Mouse (Mus musculus) CD4-positive, CD25-positive, alpha-beta regulatory T cell, adult 2 months (primary cell): ENCODE measurements at regions not wholly inside any gene's neighbourhood (a gene's known extent, or its start where the extent isn't known, plus 50 kb on each side); places are given as distances from the start of the nearest gene placed in this dataset.
"Not testable (repeated sequence)": the region's sequence is repeated elsewhere in the genome, so short reads cannot be mapped to it uniquely, and the experiment has no call there.

ENCODE experiments used
- DNase-seq: peaks from one replicate; pipeline ENCODE4 v3.0.0-alpha.2; 2012; ENCODE audit warnings: low read depth, low spot score

DNA sequence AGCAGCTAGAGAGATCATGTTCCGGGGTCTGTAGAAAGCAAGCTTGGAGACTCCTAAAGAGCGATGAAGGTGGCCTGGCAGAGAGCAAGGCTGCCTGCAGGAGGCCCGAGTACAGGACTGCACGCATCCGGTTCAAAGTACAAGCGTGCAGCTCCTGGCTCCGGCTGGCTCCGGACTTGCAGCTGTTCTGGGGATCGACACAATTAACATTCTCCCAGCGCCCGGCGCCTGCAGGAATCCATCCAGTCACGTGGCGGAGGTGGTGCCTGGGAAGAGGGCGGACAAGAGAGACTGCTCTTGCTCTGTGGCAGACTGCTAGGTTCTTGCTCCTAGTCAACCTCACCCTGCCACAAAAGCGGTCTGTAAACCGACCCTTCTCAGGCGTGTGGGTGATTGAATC is 86.9 kb downstream of the Bdh1 start:
- DNase-seq, result peak; percentile 32

- DNase-seq, result no peak
Observed at GRCm38 (mm10) chr16:31510097-31510496, 88.0 kb downstream of the Bdh1 start.

DNA sequence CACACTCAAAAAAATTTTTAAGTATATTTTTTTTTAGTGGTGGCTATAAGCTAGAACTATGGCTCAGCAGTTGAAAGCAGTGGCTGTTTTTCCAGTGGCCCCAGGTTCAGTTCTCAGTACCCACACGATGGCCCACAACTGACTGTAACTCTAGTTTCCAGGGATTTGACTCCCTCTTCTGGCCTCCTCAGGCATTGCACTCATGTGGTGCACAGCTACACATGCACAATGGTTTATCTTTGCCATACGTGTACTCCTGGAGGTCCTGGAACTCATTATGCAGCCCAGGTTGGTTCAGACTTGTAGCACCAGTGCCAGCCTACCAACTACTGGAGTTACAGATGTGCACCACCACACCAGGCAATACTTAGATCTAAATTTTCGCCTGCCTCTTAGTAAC is 96.7 kb downstream of the Bdh1 start:
- no peak for DNase-seq

- DNase-seq, result no peak
Observed at GRCm38 (mm10) chr16:31520081-31520480, 98.0 kb downstream of the Bdh1 start.

DNA sequence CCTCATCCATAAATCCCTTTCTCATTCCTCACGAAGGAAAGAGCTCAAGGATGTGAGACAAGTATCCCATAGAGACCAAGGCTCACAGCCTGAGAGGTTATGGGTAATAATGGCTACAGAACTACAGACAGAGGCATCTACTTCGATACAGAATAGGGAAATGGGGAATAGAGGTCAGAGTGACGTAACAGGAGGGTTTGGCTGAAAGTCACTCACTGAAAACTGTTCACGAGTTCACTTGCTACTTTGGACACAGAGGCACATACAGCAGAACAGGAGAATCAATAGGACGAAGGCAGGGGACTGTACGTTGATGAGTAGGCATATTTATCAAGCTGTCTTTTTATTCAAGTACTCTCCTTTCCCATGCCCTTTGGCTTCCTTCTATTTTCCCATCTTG is 99.7 kb downstream of the Bdh1 start:
- no peak for DNase-seq

GRCm38 (mm10) chr16:31526711-31527344 is 104.7 kb downstream of the Bdh1 start:
- DNase-seq, result no peak

DNA sequence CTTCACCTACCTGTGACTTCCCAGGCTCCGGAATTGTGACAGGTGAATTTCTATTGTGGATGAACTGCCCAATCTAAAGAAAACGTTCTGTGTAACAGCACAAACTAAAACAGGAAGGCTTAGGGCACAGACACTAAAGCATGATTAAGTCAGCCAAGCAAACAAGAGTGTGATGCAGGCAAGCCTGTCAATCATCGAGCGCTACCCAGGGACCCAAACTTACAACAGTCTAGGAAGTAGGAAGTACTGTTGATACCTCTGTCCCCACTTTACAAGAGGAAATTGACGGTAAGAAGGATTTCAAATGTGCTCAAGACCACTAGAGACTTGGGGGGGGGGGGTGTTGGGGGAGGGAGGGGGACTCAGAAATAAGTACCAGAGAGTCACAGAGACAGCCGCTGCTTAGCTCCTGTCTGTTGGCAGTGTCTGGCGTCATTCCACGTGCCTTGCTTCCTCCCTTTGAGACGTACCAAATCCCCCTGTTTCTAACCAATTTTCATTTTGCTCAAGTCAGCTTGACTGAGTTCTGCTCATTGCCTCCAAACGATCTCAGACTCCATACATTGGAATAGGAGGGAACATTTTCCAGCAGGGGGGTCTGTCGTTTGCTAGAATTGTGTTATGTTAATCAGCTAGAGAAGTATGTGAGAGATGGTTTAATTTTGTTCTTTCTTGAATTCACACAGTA is 106.7 kb downstream of the Bdh1 start:
- no peak for DNase-seq

GRCm38 (mm10) chr16:31529284-31529958 is 107.3 kb downstream of the Bdh1 start:
- DNase-seq, result no peak

- DNase-seq, result no peak
Observed at GRCm38 (mm10) chr16:31530090-31530489, 108.0 kb downstream of the Bdh1 start.

GRCm38 (mm10) chr16:31533196-31533777 is 111.2 kb downstream of the Bdh1 start:
- DNase-seq, result no peak

GRCm38 (mm10) chr16:31534923-31535523 is 112.9 kb downstream of the Bdh1 start:
- no peak for DNase-seq

GRCm38 (mm10) chr16:31536328-31536727 is 114.2 kb downstream of the Bdh1 start:
- DNase-seq, result no peak

- no peak for DNase-seq
Observed at GRCm38 (mm10) chr16:31538606-31539005, 116.5 kb downstream of the Bdh1 start.

GRCm38 (mm10) chr16:31543499-31544170 is 119.6 kb upstream of the Dlg1 start:
- no peak for DNase-seq

DNA sequence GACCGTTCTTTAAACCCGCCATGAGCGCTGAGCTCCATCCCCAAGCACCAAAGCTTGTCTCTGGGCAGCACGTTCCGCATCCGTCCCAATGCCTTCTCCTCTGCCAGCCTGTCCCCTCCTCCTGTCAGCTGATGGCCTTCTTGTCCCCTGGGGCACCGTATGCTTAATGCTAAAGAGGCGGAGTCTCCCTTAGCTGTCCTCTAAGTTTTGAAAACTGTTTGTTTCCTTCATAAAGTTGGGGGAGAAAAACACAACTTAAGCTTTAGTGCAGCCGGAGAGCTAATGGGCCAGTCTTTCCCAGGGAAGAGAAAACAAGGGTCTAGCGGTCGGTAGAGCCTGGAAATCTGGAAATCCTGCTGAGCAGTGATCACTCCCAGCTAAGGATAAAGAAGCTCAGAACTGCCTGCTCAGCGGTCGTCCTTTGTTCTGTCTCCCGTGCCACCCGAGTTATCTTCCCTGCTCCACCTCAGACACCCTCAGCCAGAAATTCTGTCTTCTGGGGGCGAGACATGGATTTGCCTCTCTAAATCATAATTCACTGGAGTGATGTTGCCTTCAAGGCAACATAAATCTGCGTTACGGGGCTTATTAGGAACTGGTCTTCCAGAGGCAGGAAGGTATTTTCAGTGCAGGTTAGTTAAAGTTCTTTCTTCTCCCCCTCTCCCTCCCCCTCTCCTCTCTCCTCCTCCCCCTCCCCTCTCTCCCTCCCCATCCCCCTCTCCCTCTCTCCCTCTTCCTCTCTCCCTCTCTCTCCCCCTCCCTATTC is 117.0 kb upstream of the Dlg1 start:
- no peak for DNase-seq

DNA sequence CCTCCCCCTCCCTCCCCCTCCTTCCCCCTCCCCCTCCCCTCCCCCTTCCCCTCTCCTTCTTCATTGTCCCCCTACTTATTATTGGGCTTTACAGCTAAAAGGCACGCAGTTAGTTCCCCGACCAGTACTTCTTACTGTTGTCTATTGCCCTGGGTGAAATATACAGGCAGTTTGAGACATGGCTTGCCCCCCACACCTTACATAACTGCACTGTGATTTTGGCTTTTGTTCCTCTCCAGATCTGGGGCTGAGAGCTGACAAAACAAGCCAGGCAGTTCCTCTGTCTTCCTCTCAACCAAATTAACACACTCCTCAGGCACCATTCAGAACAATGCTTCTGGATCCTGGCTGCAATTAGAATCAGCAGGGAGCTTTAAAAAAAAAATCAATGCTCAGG is 116.4 kb upstream of the Dlg1 start:
- no peak for DNase-seq

DNA sequence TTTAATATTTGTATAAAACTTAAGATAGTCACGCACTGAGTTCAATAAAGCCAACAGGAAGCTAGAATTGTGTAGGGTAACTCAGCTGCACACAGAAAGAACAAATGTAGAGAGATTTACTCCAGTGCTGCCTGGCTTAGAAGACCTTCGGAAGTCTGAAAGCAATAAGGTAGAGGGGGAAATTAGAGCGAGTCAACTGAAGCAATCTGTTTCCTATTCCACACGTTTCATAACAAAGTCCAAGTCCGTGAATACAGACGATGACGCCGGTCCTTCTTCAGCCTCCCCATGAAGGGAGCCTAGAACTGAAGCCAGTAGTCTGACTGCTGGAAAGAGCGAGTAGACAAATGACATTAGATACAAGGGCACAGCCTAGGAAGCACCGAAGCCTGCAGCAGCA is 115.9 kb upstream of the Dlg1 start:
- no peak for DNase-seq

GRCm38 (mm10) chr16:31549975-31550374 is 113.3 kb upstream of the Dlg1 start:
- DNase-seq, result no peak

DNA sequence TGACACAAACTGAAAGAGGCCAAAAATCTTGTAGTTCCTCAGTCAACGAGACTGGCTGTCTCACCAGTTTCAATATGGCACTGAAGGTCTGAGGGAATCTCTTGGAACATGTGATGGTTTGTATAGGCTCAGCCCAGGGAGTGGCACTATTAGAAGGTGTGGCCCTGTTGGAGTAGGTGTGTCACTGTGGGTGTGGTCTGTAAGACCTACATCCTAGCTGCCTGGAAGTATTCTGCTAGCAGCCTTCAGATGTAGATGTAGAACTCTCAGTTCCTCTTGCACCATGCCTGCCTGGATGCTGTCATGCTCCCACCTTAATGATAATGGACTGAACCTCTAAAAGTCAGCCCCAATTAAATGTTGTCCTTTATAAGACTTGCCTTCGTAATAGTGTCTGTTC is 112.7 kb upstream of the Dlg1 start:
- not testable (repeated sequence) for DNase-seq

GRCm38 (mm10) chr16:31551416-31552151 is 111.7 kb upstream of the Dlg1 start:
- DNase-seq, result no peak
